Mouse (Mus musculus): ENCODE data around the gene Slc35f1.
"Not testable (repeated sequence)": the region's sequence is repeated elsewhere in the genome, so short reads cannot be mapped to it uniquely, and the experiment has no call there.

Gene Slc35f1

GRCm38 (mm10) chr10:52787075-52787474 is 96.7 kb downstream of the Slc35f1 start:
- no peak for DNase-seq (ENCODE audit: low read depth, low spot score)

GRCm38 (mm10) chr10:52791560-52791959 is 101.2 kb downstream of the Slc35f1 start:
- no peak for DNase-seq (ENCODE audit: low read depth, low spot score)

- DNase-seq (ENCODE audit: low read depth, low spot score) = no peak
These were observed 107.1 kb downstream of the Slc35f1 start for GRCm38 (mm10) chr10:52797454-52797853.

GRCm38 (mm10) chr10:52807808-52808207 is 117.5 kb downstream of the Slc35f1 start:
- DNase-seq (ENCODE audit: low read depth, low spot score) = no peak

- DNase-seq (ENCODE audit: low read depth, low spot score) = no peak
These were observed 122.5 kb downstream of the Slc35f1 start for GRCm38 (mm10) chr10:52812861-52813260.

- no peak for DNase-seq (ENCODE audit: low read depth, low spot score)
These were observed 124.0 kb downstream of the Slc35f1 start for GRCm38 (mm10) chr10:52814358-52814757.

GRCm38 (mm10) chr10:52819661-52820060 is 129.3 kb downstream of the Slc35f1 start:
- DNase-seq (ENCODE audit: low read depth, low spot score) = no peak

GRCm38 (mm10) chr10:52822909-52823308 is 132.6 kb downstream of the Slc35f1 start:
- no peak for DNase-seq (ENCODE audit: low read depth, low spot score)

GRCm38 (mm10) chr10:52825746-52826145 is 135.4 kb downstream of the Slc35f1 start:
- DNase-seq (ENCODE audit: low read depth, low spot score) = no peak

GRCm38 (mm10) chr10:52840819-52841218 is 150.5 kb downstream of the Slc35f1 start:
- no peak for DNase-seq (ENCODE audit: low read depth, low spot score)

- no peak for DNase-seq (ENCODE audit: low read depth, low spot score)
These were observed 161.7 kb downstream of the Slc35f1 start for GRCm38 (mm10) chr10:52851994-52852393.

- DNase-seq (ENCODE audit: low read depth, low spot score) = no peak
These were observed 170.5 kb downstream of the Slc35f1 start for GRCm38 (mm10) chr10:52860851-52861250.

GRCm38 (mm10) chr10:52864936-52865335 is 174.6 kb downstream of the Slc35f1 start:
- no peak for DNase-seq (ENCODE audit: low read depth, low spot score)

GRCm38 (mm10) chr10:52871110-52871509 is 180.8 kb downstream of the Slc35f1 start:
- DNase-seq (ENCODE audit: low read depth, low spot score) = no peak

- no peak for DNase-seq (ENCODE audit: low read depth, low spot score)
These were observed 183.8 kb downstream of the Slc35f1 start for GRCm38 (mm10) chr10:52874133-52874532.

GRCm38 (mm10) chr10:52874712-52875111 is 184.4 kb downstream of the Slc35f1 start:
- DNase-seq (ENCODE audit: low read depth, low spot score) = no peak

GRCm38 (mm10) chr10:52877263-52878021 is 187.1 kb downstream of the Slc35f1 start:
- DNase-seq (ENCODE audit: low read depth, low spot score) = no peak

- DNase-seq (ENCODE audit: low read depth, low spot score) = no peak
These were observed 187.9 kb downstream of the Slc35f1 start for GRCm38 (mm10) chr10:52878093-52878801.

- not testable (repeated sequence) for DNase-seq (ENCODE audit: low read depth, low spot score)
These were observed 206.4 kb downstream of the Slc35f1 start for GRCm38 (mm10) chr10:52896724-52897123.

GRCm38 (mm10) chr10:52904914-52905313 is 214.6 kb downstream of the Slc35f1 start:
- DNase-seq (ENCODE audit: low read depth, low spot score) = no peak

- DNase-seq (ENCODE audit: low read depth, low spot score) = no peak
These were observed 221.4 kb downstream of the Slc35f1 start for GRCm38 (mm10) chr10:52911762-52912161.

- no peak for DNase-seq (ENCODE audit: low read depth, low spot score)
These were observed 228.4 kb downstream of the Slc35f1 start for GRCm38 (mm10) chr10:52918715-52919114.

GRCm38 (mm10) chr10:52923143-52923542 is 232.8 kb downstream of the Slc35f1 start:
- DNase-seq (ENCODE audit: low read depth, low spot score) = no peak
